Comparison of ENCODE assay signal across 10 mouse cellular contexts in genomic region chr13:74245899-74246231, GRCm38 (mm10). TPM values are rescaled to one million over a fixed set of nuclear protein-coding genes. Genes with fewer than 3 reads are reported as not detected.
DNase-seq lines count a peak whose midpoint lies in the region; ATAC-seq and TF ChIP-seq lines count a peak whose summit lies in the region.
"Had no signal": no experiment of that assay in that cellular context is flagged by ENCODE, and none has a peak within 500 bp of the region (broad histone marks: within the 10 kb centered on the region; RNA-seq: fewer than 3 reads in every experiment).

No protein-coding gene starts in this region.

- H3K36me3 ChIP-seq in kidney, embryonic 16.5 days (ENCODE audit: insufficient read depth, low read length): no peaks in the 10 kb centered on the region
- H3K36me3 ChIP-seq in forebrain, embryonic 11.5 days (ENCODE audit: control insufficient read depth, insufficient read depth, low read length): no peaks in the 10 kb centered on the region
- no peaks in the 10 kb centered on the region for H3K36me3 ChIP-seq in intestine, postnatal 0 days (ENCODE audit: control insufficient read depth, insufficient read depth)
- no peaks in the 10 kb centered on the region for H3K36me3 ChIP-seq in midbrain, embryonic 16.5 days (ENCODE audit: control insufficient read depth, insufficient read depth, low read length)
- no peaks in the 10 kb centered on the region for H3K36me3 ChIP-seq in thymus, adult 2 months (ENCODE audit: control insufficient read depth, insufficient read depth, low read length)
- H3K36me3 ChIP-seq: G1E had no signal

- no peak for DNase-seq in kidney, adult 11 months
- DNase-seq in forebrain, embryonic 11.5 days (ENCODE audit: low spot score): no peak
- no peak for DNase-seq in thymus, adult 2 months
- no peak for DNase-seq in cerebellum, postnatal 14 days
- no peak for DNase-seq in left cerebral cortex, postnatal 36 days (ENCODE audit: low spot score in 2 of 2)

- peak overlapping the region; percentile 12; the same call in 1 of the 2 replicates for H3K4me3 ChIP-seq in kidney, embryonic 16.5 days (ENCODE audit: low read length)
- H3K4me3 ChIP-seq in forebrain, embryonic 11.5 days (ENCODE audit: low read depth, low read length): no peak overlapping the region
- no peak overlapping the region for H3K4me3 ChIP-seq in intestine, postnatal 0 days (ENCODE audit: low read depth, low read length)
- 0 out of 2 replicates have a peak overlapping the region, but pooled peaks have one; percentile 12 for H3K4me3 ChIP-seq in midbrain, embryonic 16.5 days (ENCODE audit: low read depth, low read length)
- no peak overlapping the region for H3K4me3 ChIP-seq in thymus, adult 2 months (ENCODE audit: control insufficient read depth, insufficient read depth, low read length)

- TF ChIP-seq POLR2A in thymus, adult 2 months (IDR thresholded peaks at IDR 0.05; ENCODE audit: control insufficient read depth, extremely low read depth, insufficient read depth, low read length, poor library complexity): no peak

- H3K9me3 ChIP-seq in kidney, embryonic 16.5 days (ENCODE audit: low read length): no peaks in the 10 kb centered on the region
- H3K9me3 ChIP-seq in forebrain, embryonic 11.5 days (ENCODE audit: control insufficient read depth, low read length): no peaks in the 10 kb centered on the region
- H3K9me3 ChIP-seq in intestine, postnatal 0 days (ENCODE audit: control insufficient read depth): no peaks in the 10 kb centered on the region
- no peaks in the 10 kb centered on the region for H3K9me3 ChIP-seq in midbrain, embryonic 16.5 days (replicated peaks; ENCODE audit: control insufficient read depth, low read length, poor library complexity, severe bottlenecking)
- H3K9me3 ChIP-seq: G1E had no signal

- H3K27me3 ChIP-seq in kidney, embryonic 16.5 days (ENCODE audit: insufficient read depth, low read length): no peaks in the 10 kb centered on the region; the same call in 1 of the 2 replicates
- no peaks in the 10 kb centered on the region for H3K27me3 ChIP-seq in forebrain, embryonic 11.5 days (ENCODE audit: control insufficient read depth, insufficient read depth, low read length)
- H3K27me3 ChIP-seq in intestine, postnatal 0 days (replicated peaks; ENCODE audit: control insufficient read depth, insufficient read depth, low read length): no peaks in the 10 kb centered on the region
- 0 out of 2 replicates have a peak, but pooled peaks cover 2% of the 10 kb centered on the region for H3K27me3 ChIP-seq in midbrain, embryonic 16.5 days (ENCODE audit: control insufficient read depth, insufficient read depth, low read depth, low read length)
- no peaks in the 10 kb centered on the region for H3K27me3 ChIP-seq in thymus, adult 2 months (ENCODE audit: control insufficient read depth, insufficient read depth, low read length)

- 76% methylated on average over 4 of the region's 4 CpGs for WGBS in kidney, embryonic 16.5 days
- 59% methylated on average over 4 of the region's 4 CpGs for WGBS in forebrain, embryonic 11.5 days
- 53% methylated on average over 4 of the region's 4 CpGs for WGBS in intestine, postnatal 0 days
- 47% methylated on average over 4 of the region's 4 CpGs for WGBS in midbrain, embryonic 16.5 days
- 81% methylated on average over 4 of the region's 4 CpGs for WGBS in thymus, adult 2 months

- TF ChIP-seq CTCF in intestine, postnatal 0 days (IDR thresholded peaks at IDR 0.05; ENCODE audit: low read depth): no peak
- no peak for TF ChIP-seq CTCF in thymus, adult 2 months (IDR thresholded peaks at IDR 0.05; ENCODE audit: borderline replicate concordance, control insufficient read depth, extremely low read depth, insufficient read depth, low read length, poor library complexity)

- intact Hi-C loops in left cerebral cortex, postnatal 36 days (cut with DNase I): no loop called here

- H3K27ac ChIP-seq in kidney, embryonic 16.5 days (ENCODE audit: low read length): no peak overlapping the region
- no peak overlapping the region for H3K27ac ChIP-seq in forebrain, embryonic 11.5 days (ENCODE audit: low read depth, low read length)
- H3K27ac ChIP-seq in intestine, postnatal 0 days (ENCODE audit: low read depth, low read length): no peak overlapping the region
- H3K27ac ChIP-seq in midbrain, embryonic 16.5 days (ENCODE audit: low read length): no peak overlapping the region
- no peak overlapping the region for H3K27ac ChIP-seq in thymus, adult 2 months (ENCODE audit: control insufficient read depth, insufficient read depth, low read length)

- H3K4me2 ChIP-seq in kidney, embryonic 16.5 days (replicated peaks; ENCODE audit: low read depth, low read length): peak overlapping the region; percentile 30
- peak overlapping the region; percentile 34; the same call in 1 of the 2 replicates for H3K4me2 ChIP-seq in forebrain, embryonic 11.5 days (ENCODE audit: low read depth, low read length, severe bottlenecking)
- peak overlapping the region; percentile 27; the same call in 1 of the 2 replicates for H3K4me2 ChIP-seq in intestine, postnatal 0 days (replicated peaks; ENCODE audit: low read depth)
- H3K4me2 ChIP-seq in midbrain, embryonic 16.5 days (ENCODE audit: low read length): peak overlapping the region; percentile 50

- 0 out of 2 replicates have a peak, but pooled peaks have one; percentile 23 for ATAC-seq in kidney, embryonic 16.5 days (ENCODE audit: low FRiP score, low TSS enrichment)
- ATAC-seq in forebrain, embryonic 11.5 days (replicated peaks; ENCODE audit: low FRiP score): peak; percentile 67
- no peak for ATAC-seq in intestine, postnatal 0 days
- peak; percentile 81 for ATAC-seq in midbrain, embryonic 16.5 days

- H3K9ac ChIP-seq in kidney, embryonic 16.5 days (replicated peaks; ENCODE audit: low read length): no peak overlapping the region
- peak overlapping the region; percentile 16; the same call in 1 of the 2 replicates for H3K9ac ChIP-seq in forebrain, embryonic 11.5 days (ENCODE audit: low read length)
- no peak overlapping the region for H3K9ac ChIP-seq in intestine, postnatal 0 days (ENCODE audit: low read depth, low read length)
- peak overlapping the region; percentile 25; the same call in 1 of the 2 replicates for H3K9ac ChIP-seq in midbrain, embryonic 16.5 days (ENCODE audit: low read depth, low read length)

- H3K4me1 ChIP-seq in kidney, embryonic 16.5 days (ENCODE audit: insufficient read depth, low read length): peaks cover 7% of the 10 kb centered on the region
- no peaks in the 10 kb centered on the region; the same call in 1 of the 2 replicates for H3K4me1 ChIP-seq in forebrain, embryonic 11.5 days (replicated peaks; ENCODE audit: control insufficient read depth, insufficient read depth, low read length)
- no peaks in the 10 kb centered on the region for H3K4me1 ChIP-seq in intestine, postnatal 0 days (replicated peaks; ENCODE audit: control insufficient read depth, insufficient read depth, low read length)
- peaks cover 12% of the 10 kb centered on the region for H3K4me1 ChIP-seq in midbrain, embryonic 16.5 days (ENCODE audit: control insufficient read depth, insufficient read depth, low read length)
- no peaks in the 10 kb centered on the region for H3K4me1 ChIP-seq in thymus, adult 2 months (replicated peaks; ENCODE audit: control insufficient read depth, insufficient read depth, low read length)

RNA-seq across cellular contexts. Expression of gene Exoc3, which starts 37.3 kb away (rescaled TPM):
- polyA plus RNA-seq in kidney, embryonic 16.5 days (2015; fragmentation: Nextera tagmentation; extraction: Ambion mirVana): 68.1 and 70.0 TPM in 2 replicates
- 71.1 and 80.1 TPM in 2 replicates for polyA plus RNA-seq in forebrain, embryonic 11.5 days (2014; fragmentation: Nextera tagmentation; extraction: Ambion mirVana)
- 41.8 and 42.8 TPM in 2 replicates for polyA plus RNA-seq in intestine, postnatal 0 days (2015; fragmentation: Nextera tagmentation; extraction: Ambion mirVana)
- polyA plus RNA-seq in midbrain, embryonic 16.5 days (2015; fragmentation: Nextera tagmentation; extraction: Ambion mirVana): 113 and 123 TPM in 2 replicates
- polyA plus RNA-seq in thymus, adult 2 months (2012; rRNA removed): 36.1 and 45.6 TPM in 2 replicates
- 10 to 100 TPM; 72.1 to 82.8 TPM for total RNA-seq in left cerebral cortex, postnatal 36 days (2021)

RNA-seq across cellular contexts. Expression of gene Ahrr, which starts 46.3 kb away (rescaled TPM):
- polyA plus RNA-seq in kidney, embryonic 16.5 days (2015; fragmentation: Nextera tagmentation; extraction: Ambion mirVana): 0.46 and 0.55 TPM in 2 replicates
- 1.1 and 1.8 TPM in 2 replicates for polyA plus RNA-seq in forebrain, embryonic 11.5 days (2014; fragmentation: Nextera tagmentation; extraction: Ambion mirVana)
- polyA plus RNA-seq in intestine, postnatal 0 days (2015; fragmentation: Nextera tagmentation; extraction: Ambion mirVana): 0.21 and 0.50 TPM in 2 replicates
- 0.58 and 0.70 TPM in 2 replicates for polyA plus RNA-seq in midbrain, embryonic 16.5 days (2015; fragmentation: Nextera tagmentation; extraction: Ambion mirVana)
- polyA plus RNA-seq in thymus, adult 2 months (2012; rRNA removed): 0.51 and 1.2 TPM in 2 replicates
- total RNA-seq in left cerebral cortex, postnatal 36 days (2021): under 1 TPM; 0.64 to 0.70 TPM
- total RNA-seq: gastrocnemius, postnatal 36 days had no signal
- polyA plus RNA-seq: G1E had no signal

Comparison
In these comparisons a context has a peak if more than half of its experiments do, and no peak if none do; other contexts are left out.
1. H3K4me3 ChIP-seq: peak in kidney, embryonic 16.5 days (single experiment) and midbrain, embryonic 16.5 days (single experiment); none in forebrain, embryonic 11.5 days (single experiment), intestine, postnatal 0 days (single experiment) and thymus, adult 2 months (single experiment).
2. H3K9ac ChIP-seq: peak in forebrain, embryonic 11.5 days (single experiment) and midbrain, embryonic 16.5 days (single experiment); none in kidney, embryonic 16.5 days (single experiment) and intestine, postnatal 0 days (single experiment).
3. Peak in every context shown above with its lines, with median percentiles within 50 percentile points of each other: H3K4me2 ChIP-seq.